Mouse (Mus musculus) heart, adult 2 months (tissue): Measurements from ENCODE around the gene Tmem259. TPM values are rescaled to one million over a fixed set of nuclear protein-coding genes. Genes with fewer than 3 reads are reported as not detected.

ENCODE experiments used
- DNase-seq, 2 experiments: peaks; one replicate each; pipeline ENCODE4 v3.0.0; 2021
- H3K27ac ChIP-seq: fragments of 200-600 bp; 2 replicates; pipeline ENCODE4 v1.8.1; 2022
- H3K27me3 ChIP-seq: fragments of 200-500 bp; 2 replicates; pipeline ENCODE4 v1.6.1; 2012; ENCODE audit warnings: mild to moderate bottlenecking, low read length, inconsistent platforms, mixed read lengths; ENCODE audit not compliant: control insufficient read depth, insufficient read depth
- H3K36me3 ChIP-seq: fragments of 200-500 bp; 2 replicates; pipeline ENCODE4 v1.6.1; 2012; ENCODE audit warnings: low read length, inconsistent platforms; ENCODE audit not compliant: control insufficient read depth, insufficient read depth
- H3K4me1 ChIP-seq: fragments of 200-500 bp; 2 replicates; pipeline ENCODE4 v1.6.1; 2011; ENCODE audit warnings: low read length; ENCODE audit not compliant: control insufficient read depth, insufficient read depth
- H3K4me3 ChIP-seq: fragments of 200-600 bp; 2 replicates; pipeline ENCODE4 v1.8.1; 2022
- H3K79me2 ChIP-seq: fragments of 200-500 bp; replicated peaks from 2 replicates; pipeline ENCODE4 v1.6.1; 2012; ENCODE audit warnings: mild to moderate bottlenecking, inconsistent platforms, low read length, moderate library complexity, mixed read lengths; ENCODE audit not compliant: control insufficient read depth, insufficient read depth
- H3K9ac ChIP-seq: fragments of 200-500 bp; 2 replicates; pipeline ENCODE4 v1.6.1; 2012; ENCODE audit warnings: low read depth, mild to moderate bottlenecking, control low read depth, inconsistent platforms, low read length, mixed read lengths
- CTCF ChIP-seq: fragments of 200-600 bp; IDR thresholded peaks from 2 replicates; pipeline ENCODE4 v1.8.1; 2022; ENCODE audit warnings: antibody characterized with exemption, mild to moderate bottlenecking, moderate library complexity
- EP300 ChIP-seq: fragments of 200-500 bp; IDR thresholded peaks from 2 replicates; pipeline ENCODE4 v1.6.1; 2011; ENCODE audit warnings: low read depth, low read length, control low read depth; ENCODE audit not compliant: insufficient read depth
- POLR2A ChIP-seq: fragments of 200-500 bp; IDR thresholded peaks from 2 replicates; pipeline ENCODE4 v1.6.1; 2011; ENCODE audit warnings: mild to moderate bottlenecking, low read depth, low read length, control low read depth; ENCODE audit not compliant: insufficient read depth
- WGBS: fragments of 180-500 bp; shearing (Covaris S2); methylation state at CpG from one replicate; pipeline ENCODE4 v1.1.7; 2018; 5-methylcytosine and 5-hydroxymethylcytosine counted together
- intact Hi-C: fragments of 180-260 bp; cut with DNase I; formaldehyde crosslinking; loops from one replicate; pipeline ENCODE4 v1.15.1; 2025
- polyA plus RNA-seq: library from polyadenylated mRNA; depleted of rRNA; stranded (reverse); fragments of >200 nt; gene quantifications from 2 replicates; pipeline ENCODE4 v1.2.3, GENCODE M21; 2012
- total RNA-seq, 2 experiments: library from RNA; stranded (reverse); gene quantifications; 2 replicates each; pipeline ENCODE4 v1.2.3; 2021

Tmem259 gene
- total and polyA plus RNA-seq, 3 experiments: 109 to 220 (median 124) TPM

GRCm38 (mm10) chr10:80022806-80023205 lies 38.7 kb upstream of the Tmem259 start:
- WGBS: 91% methylated on average over 8 of the region's 8 CpGs
- TF ChIP-seq POLR2A (no peak), EP300 (no peak), CTCF (no peak)
- Histone ChIP-seq H3K9ac (no peak overlapping the region), H3K4me3 (no peak overlapping the region), H3K27me3 (no peaks in the 10 kb centered on the region), H3K27ac (no peak overlapping the region), H3K36me3 (no peaks in the 10 kb centered on the region), H3K79me2 (no peaks in the 10 kb centered on the region), H3K4me1 (peaks cover 1% of the 10 kb centered on the region; the same call in 1 of the 2 replicates)
- no peak for DNase-seq
- intact Hi-C loops: no loop called here

GRCm38 (mm10) chr10:80022164-80022563 lies 38.0 kb upstream of the Tmem259 start:
- Histone ChIP-seq H3K36me3 (no peaks in the 10 kb centered on the region), H3K27me3 (no peaks in the 10 kb centered on the region), H3K4me1 (peaks cover 1% of the 10 kb centered on the region; the same call in 1 of the 2 replicates), H3K9ac (no peak overlapping the region), H3K27ac (no peak overlapping the region), H3K79me2 (no peaks in the 10 kb centered on the region), H3K4me3 (no peak overlapping the region)
- no peak for TF ChIP-seq POLR2A
- no peak for TF ChIP-seq CTCF
- TF ChIP-seq EP300: no peak
- no peak for DNase-seq
- WGBS: 83% methylated on average over 12 of the region's 12 CpGs
- intact Hi-C loops: no loop called here

- DNase-seq: no peak
- H3K27ac ChIP-seq: no peak overlapping the region
- no peaks in the 10 kb centered on the region for H3K36me3 ChIP-seq
- no peak for TF ChIP-seq CTCF
- TF ChIP-seq EP300: no peak
- TF ChIP-seq POLR2A: no peak
- intact Hi-C loops: no loop called here
- no peak overlapping the region for H3K9ac ChIP-seq
- 92% methylated on average over 13 of the region's 13 CpGs for WGBS
- peaks cover 1% of the 10 kb centered on the region; the same call in 1 of the 2 replicates for H3K4me1 ChIP-seq
- no peak overlapping the region for H3K4me3 ChIP-seq
- H3K79me2 ChIP-seq: no peaks in the 10 kb centered on the region
- H3K27me3 ChIP-seq: no peaks in the 10 kb centered on the region
Observed at GRCm38 (mm10) chr10:80021320-80021641, 37.2 kb upstream of the Tmem259 start.

- WGBS: 87% methylated on average over 18 of the region's 18 CpGs
Observed at GRCm38 (mm10) chr10:80020603-80021319, 36.6 kb upstream of the Tmem259 start.

GRCm38 (mm10) chr10:80020191-80020590 lies 36.1 kb upstream of the Tmem259 start:
- no peaks in the 10 kb centered on the region for H3K27me3 ChIP-seq
- H3K27ac ChIP-seq: peak overlapping the region; percentile 71; the same call in 1 of the 2 replicates

More at GRCm38 (mm10) chr10:80020603-80021319, 36.6 kb upstream of the Tmem259 start:
- H3K4me1 ChIP-seq: peaks cover 1% of the 10 kb centered on the region; the same call in 1 of the 2 replicates
- TF ChIP-seq POLR2A (no peak), CTCF (no peak), EP300 (no peak)
- no peak overlapping the region for H3K9ac ChIP-seq
- no peaks in the 10 kb centered on the region for H3K36me3 ChIP-seq
- no peaks in the 10 kb centered on the region for H3K27me3 ChIP-seq
- H3K4me3 ChIP-seq: no peak overlapping the region
- H3K27ac ChIP-seq: no peak overlapping the region
- no peak for DNase-seq
- H3K79me2 ChIP-seq: no peaks in the 10 kb centered on the region
- intact Hi-C loops: no loop called here

GRCm38 (mm10) chr10:80019471-80020131 lies 35.5 kb upstream of the Tmem259 start:
- H3K4me1 ChIP-seq: peaks cover 1% of the 10 kb centered on the region; the same call in 1 of the 2 replicates
- TF ChIP-seq CTCF (peak; percentile 37), POLR2A (no peak)
- intact Hi-C loops: loop anchor here (2.0 kb wide), 1 partner anchor 17 kb away; no protein-coding TSS in a partner anchor
- no peak overlapping the region; the same call in 1 of the 2 replicates for H3K4me3 ChIP-seq
- peak overlapping the region; percentile 15; the same call in 1 of the 2 replicates for H3K9ac ChIP-seq
- H3K27me3 ChIP-seq: no peaks in the 10 kb centered on the region
- WGBS: 47% methylated on average over 20 of the region's 20 CpGs
- H3K79me2 ChIP-seq: no peaks in the 10 kb centered on the region
- H3K27ac ChIP-seq: peak overlapping the region; percentile 71
- peak; percentile 50 to 59 for DNase-seq
- H3K36me3 ChIP-seq: no peaks in the 10 kb centered on the region

More at GRCm38 (mm10) chr10:80020191-80020590, 36.1 kb upstream of the Tmem259 start:
- no peaks in the 10 kb centered on the region for H3K36me3 ChIP-seq
- H3K9ac ChIP-seq: no peak overlapping the region
- no peaks in the 10 kb centered on the region for H3K79me2 ChIP-seq
- WGBS: 67% methylated on average over 11 of the region's 11 CpGs
- TF ChIP-seq POLR2A (no peak), CTCF (no peak), EP300 (no peak)
- no peak overlapping the region; the same call in 1 of the 2 replicates for H3K4me3 ChIP-seq
- peaks cover 1% of the 10 kb centered on the region; the same call in 1 of the 2 replicates for H3K4me1 ChIP-seq
- intact Hi-C loops: no loop called here
- no peak for DNase-seq
